Mouse (Mus musculus): ENCODE measurements around the gene Atg14.

DNA sequence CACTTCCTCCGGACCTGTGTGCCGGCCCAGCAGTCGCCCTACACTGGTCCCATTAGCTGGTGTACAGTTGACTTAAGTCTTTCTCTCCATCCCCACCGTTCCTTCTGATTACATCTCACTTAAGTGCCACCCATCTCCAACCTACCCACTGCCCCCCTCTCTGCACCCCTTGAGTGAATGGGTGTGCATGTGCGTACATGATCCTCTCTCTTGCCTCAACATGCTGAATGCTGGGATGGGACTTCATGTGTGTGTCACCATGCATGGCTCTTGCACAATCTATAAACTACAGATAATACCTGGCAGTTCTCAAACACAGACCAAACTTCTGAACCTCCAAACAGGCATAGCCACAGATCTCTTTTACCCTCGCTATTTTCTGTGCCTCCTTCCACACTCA is 18.8 kb downstream of the Atg14 start:
- TF ChIP-seq CTCF (conservative IDR thresholded peaks at IDR 0.05; ENCODE audit: insufficient read depth, insufficient read length, low read depth, low read length) (no peak), POLR2A (IDR thresholded peaks at IDR 0.05; ENCODE audit: low read depth, low read length) (no peak)

Measured in kidney, adult 2 months (tissue).